Mouse (Mus musculus) CH12.LX (cell line): ENCODE data around the gene Melk.

Experiments
- BHLHE40 ChIP-seq: IDR thresholded peaks from 2 replicates; pipeline ENCODE4 v1.6.1; 2011; ENCODE audit warnings: mild to moderate bottlenecking, low read depth, low read length, improper control_type of control experiment
- CHD1 ChIP-seq: IDR thresholded peaks from 2 replicates; pipeline ENCODE4 v1.6.1; 2012; ENCODE audit warnings: low read depth, low read length, improper control_type of control experiment, inconsistent platforms
- CHD2 ChIP-seq: IDR thresholded peaks from 2 replicates; pipeline ENCODE4 v1.6.1; 2011; ENCODE audit warnings: low read length, improper control_type of control experiment
- CTCF ChIP-seq, 2 experiments: IDR thresholded peaks in 1 of 2; conservative IDR thresholded peaks in 1 of 2; 2 replicates each; pipeline ENCODE4 v1.5.1; 2011 to 2012; ENCODE audit warnings: low read depth in 2 of 2, low read length in 2 of 2, improper control_type of control experiment in 1 of 2, inconsistent platforms in 1 of 2, mild to moderate bottlenecking in 1 of 2, moderate library complexity in 1 of 2
- ETS1 ChIP-seq: conservative IDR thresholded peaks from 2 replicates; pipeline ENCODE4 v1.6.1; 2012; ENCODE audit warnings: low read depth, mild to moderate bottlenecking, inconsistent platforms, low read length, improper control_type of control experiment, moderate library complexity
- MAFK ChIP-seq: IDR thresholded peaks from 2 replicates; pipeline ENCODE4 v1.6.1; 2011; ENCODE audit warnings: low read length, improper control_type of control experiment; ENCODE audit not compliant: insufficient replicate concordance
- PAX5 ChIP-seq: IDR thresholded peaks from 2 replicates; pipeline ENCODE4 v1.6.1; 2012; ENCODE audit warnings: low read length, inconsistent platforms, mixed read lengths
- POLR2A ChIP-seq: IDR thresholded peaks from 2 replicates; pipeline ENCODE4 v1.6.1; 2011; ENCODE audit warnings: low read depth, mild to moderate bottlenecking, improper control_type of control experiment, low read length
- POLR2AphosphoS2 ChIP-seq: IDR thresholded peaks from 2 replicates; pipeline ENCODE4 v1.6.1; 2011; ENCODE audit warnings: low read depth, low read length, improper control_type of control experiment
- RAD21 ChIP-seq: IDR thresholded peaks from 2 replicates; pipeline ENCODE4 v1.6.1; 2011; ENCODE audit warnings: low read depth, mild to moderate bottlenecking, low read length, improper control_type of control experiment, moderate library complexity
- ZC3H11A ChIP-seq: IDR thresholded peaks from 2 replicates; pipeline ENCODE4 v1.6.1; 2012; ENCODE audit warnings: low read depth, mild to moderate bottlenecking, inconsistent platforms, low read length, improper control_type of control experiment

GRCm38 (mm10) chr4:44316270-44316809 lies 15.7 kb downstream of the Melk start:
- TF ChIP-seq CHD2 = no peak
- no peak for TF ChIP-seq ETS1
- no peak for TF ChIP-seq CTCF (conservative IDR thresholded peaks at IDR 0.05 in 1 of 2, IDR thresholded peaks at IDR 0.05 in 1 of 2; ENCODE audit: low read depth in 2 of 2, low read length in 2 of 2)
- no peak for TF ChIP-seq POLR2A
- no peak for TF ChIP-seq MAFK
- TF ChIP-seq POLR2AphosphoS2 = no peak
- no peak for TF ChIP-seq ZC3H11A
- no peak for TF ChIP-seq CHD1
- no peak for TF ChIP-seq RAD21
- TF ChIP-seq BHLHE40 = no peak
- no peak for TF ChIP-seq PAX5
